Mouse (Mus musculus) cerebellum, postnatal 14 days (tissue): ENCODE measurements at regions not wholly inside any gene's neighbourhood (a gene's known extent, or its start where the extent isn't known, plus 50 kb on each side); places are given as distances from the start of the nearest gene placed in this dataset.
A peak's percentile ranks its signal among the peaks of the same experiment; 100 is the strongest.

ENCODE experiments used
- DNase-seq, 2 experiments: peaks; one replicate each; pipeline ENCODE4 v3.0.0; 2021; ENCODE audit warnings: mixed read lengths in 2 of 2

DNA sequence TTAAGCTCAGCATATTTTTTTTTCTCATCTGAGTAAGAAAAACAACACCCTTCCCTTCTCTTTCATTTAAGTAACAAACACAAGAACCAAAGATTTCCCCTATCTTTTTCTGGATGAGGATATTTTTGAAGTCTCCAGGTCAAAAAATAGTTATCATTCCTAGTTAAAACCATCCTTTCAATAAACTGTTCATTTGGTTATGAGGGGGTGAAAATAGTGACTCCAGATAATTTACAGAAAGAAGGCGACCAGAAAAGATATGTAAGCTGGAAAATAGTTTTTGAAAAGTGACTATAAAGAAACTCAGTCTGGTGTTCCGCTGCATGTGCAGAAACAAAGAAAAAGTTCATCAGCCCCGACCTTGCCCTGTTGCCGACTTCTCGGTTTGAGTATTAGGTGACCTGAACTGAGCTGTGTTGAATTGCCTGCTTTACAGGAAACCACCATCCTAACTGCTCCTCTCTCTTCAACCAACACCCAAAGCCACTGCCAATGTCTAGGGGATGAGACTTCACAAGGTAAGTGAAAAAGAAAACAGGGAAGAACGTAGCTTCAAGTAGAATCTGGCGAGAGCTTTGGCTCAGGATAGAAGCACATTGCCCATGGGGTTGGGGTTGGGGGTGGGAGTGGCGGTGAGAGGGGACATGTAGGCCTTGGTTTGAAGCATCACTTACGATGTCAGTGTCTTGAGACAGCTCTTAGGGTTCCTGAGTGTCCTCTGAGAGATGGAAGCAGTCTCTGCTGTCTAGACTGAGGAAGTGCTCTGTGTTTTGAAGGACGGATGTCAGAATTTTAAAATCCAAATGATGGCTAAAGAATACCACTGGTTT is 104.6 kb downstream of the Ube2e3 start:
- no peak for DNase-seq

DNA sequence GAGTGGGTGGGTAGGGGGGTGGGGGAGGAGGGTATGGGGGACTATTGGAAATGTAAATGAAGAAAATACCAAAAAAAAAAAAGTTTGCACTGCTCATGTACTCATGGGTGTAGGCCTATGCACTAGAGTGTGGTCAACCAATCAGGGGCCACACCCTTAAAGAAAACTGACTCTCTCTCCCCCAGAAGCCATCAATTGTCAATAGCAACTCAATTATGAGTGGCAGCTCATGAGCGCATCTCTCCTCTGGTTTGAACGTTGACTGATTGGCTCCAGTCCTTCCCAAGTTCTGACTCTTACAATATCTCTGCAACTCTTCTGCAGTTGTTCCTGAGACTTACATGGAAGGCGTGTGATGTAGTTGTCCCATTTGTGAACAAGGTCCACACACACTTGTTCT is 105.9 kb downstream of the Ube2e3 start:
- DNase-seq: no peak

DNA sequence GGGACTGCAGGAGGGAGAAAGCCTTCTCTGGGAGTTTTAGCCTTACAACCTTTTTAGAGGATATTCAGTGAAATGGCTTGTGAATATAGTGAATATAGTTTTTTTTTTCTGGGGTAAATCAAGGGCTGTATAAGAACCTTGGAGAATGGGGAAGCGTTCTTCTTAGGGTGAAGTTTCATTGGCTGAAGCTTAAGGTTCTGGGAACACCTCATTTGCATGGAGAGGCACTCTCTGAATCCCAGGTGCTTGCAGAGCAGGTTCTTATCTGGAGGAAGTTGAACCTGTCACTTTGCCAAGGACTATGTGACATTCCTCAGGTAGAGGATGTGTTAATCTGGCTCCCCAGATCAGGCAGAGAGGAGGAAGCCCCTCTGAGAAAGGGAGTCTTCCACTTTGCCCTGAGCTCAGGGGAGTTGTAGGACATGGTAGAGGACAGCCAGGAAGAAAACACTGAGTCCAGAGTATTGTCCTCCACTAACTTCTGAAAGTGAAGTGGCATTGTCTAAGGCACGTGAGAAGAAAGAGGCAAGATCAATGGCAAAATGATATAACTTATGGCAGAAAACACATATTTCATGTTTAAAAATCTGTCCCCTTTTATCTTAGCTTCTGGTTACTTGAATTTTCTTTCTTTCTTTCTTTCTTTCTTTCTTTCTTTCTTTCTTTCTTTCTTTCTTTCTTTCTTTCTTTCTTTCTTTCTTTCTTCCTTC is 106.9 kb downstream of the Ube2e3 start:
- DNase-seq: no peak

DNA sequence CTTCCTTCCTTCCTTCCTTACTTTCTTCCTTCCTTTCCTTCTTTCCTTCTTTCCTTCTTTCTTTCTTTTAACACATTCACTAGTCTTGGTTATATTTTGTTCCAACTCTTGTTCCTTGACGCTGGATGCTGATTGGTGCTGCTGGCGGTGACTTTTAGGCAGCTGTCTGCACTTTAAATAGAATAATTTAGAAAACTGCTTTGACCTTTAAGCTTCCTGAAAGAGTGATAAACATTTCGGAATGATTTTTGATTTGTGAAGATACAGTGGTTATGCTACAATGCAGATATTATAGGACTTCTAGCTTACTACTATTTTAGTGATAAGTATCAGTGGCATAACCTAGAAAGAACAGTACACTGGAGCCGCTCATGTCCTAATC is 107.5 kb downstream of the Ube2e3 start:
- no peak for DNase-seq

DNA sequence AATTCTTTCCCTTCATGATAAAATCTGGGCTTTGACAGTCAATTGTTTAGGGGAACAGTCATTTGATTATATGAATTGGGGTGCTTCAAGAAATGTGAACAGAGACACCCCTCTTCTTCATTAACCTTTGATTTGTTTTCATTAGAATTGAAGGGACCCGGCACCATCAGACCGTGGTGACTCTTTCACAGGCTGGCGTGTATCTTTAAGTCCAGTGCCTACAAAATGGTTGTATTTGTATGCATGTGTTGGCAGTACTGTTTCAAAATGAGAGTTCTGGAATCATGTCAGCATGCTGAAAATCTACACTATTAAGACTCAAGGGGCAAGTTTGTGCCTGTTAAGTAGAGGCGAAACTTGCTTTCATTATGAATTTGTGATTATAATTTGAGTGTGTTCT is 108.2 kb downstream of the Ube2e3 start:
- DNase-seq: no peak

DNA sequence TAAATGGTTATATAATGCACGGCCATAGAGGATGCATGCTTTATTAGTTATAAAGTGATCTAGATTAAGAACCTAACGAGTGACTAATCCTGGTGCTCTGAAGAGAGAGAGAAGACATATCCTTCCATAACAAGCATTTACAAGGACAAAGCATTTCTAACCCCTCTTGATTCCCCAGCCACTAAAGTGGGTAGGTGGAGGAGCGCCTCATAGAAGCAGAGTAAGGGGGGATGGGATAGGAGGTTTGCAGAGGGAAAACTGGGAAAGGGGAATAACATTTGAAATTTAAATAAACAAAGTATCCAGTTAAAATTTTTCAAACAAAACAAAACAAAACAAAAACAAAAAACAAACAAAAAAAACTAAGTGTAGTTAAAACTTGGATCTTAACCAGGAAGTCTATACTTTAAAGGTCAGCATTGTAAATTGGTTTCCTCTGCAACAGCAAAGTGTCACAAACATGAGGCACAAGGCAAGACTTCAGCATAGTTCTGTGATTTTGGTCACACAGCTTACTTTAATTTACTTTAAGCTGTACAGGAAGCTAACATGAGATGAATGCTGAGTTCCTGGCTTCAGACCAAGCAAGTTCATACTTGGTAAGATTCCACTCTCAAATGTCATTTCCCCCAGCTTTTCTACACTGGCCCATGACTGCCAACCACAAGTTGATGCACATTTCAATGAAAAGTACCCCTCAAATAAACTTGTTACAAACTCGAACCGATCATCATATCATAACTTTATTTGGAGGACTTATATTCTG is 109.9 kb downstream of the Ube2e3 start:
- DNase-seq: no peak

DNA sequence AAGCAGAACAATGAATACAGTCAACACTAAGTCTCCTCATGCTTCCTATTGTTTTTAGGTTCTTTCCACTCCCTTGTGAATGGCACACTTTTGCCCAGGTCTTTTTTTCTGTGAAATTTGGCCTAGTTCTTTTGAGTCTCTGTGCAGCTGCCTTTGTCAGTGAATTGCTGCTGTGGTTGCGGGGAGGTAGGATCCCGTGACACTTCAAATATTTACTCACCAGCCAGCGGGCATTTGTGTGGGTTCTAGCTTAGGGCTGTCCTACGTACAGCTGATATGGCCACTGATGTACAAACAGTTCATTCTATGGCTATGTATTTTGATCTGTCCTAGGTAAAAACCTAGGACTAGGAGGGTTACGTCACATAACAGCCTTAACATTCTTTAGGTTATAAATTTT is 112.1 kb downstream of the Ube2e3 start:
- no peak for DNase-seq

DNA sequence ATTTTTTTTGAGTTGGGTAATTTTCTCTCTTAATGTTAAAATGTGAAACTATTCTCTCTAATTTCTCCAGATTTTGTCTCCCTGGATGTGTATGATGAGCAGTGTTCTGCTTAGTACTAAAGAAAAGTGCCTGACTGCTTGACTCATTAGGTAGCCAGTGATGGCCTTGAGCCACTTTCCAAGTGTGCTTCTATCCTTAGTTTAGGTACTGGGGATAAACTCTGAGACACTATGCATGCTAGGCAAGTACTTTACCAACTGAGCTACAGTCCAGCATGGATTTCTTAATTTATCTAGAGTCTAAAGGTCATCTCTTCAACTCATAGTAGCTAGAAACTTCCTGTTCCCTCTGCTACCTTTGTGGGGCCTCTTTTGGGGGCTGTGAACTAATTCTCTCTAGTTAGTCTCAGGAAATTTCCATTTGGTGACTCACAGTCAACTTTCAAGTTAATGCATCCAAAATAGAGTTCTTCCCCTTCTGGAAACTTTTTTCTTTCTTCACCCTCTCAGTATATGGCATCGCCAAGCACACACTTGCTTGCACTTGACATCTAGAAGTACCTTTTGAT is 112.8 kb downstream of the Ube2e3 start:
- no peak for DNase-seq

DNA sequence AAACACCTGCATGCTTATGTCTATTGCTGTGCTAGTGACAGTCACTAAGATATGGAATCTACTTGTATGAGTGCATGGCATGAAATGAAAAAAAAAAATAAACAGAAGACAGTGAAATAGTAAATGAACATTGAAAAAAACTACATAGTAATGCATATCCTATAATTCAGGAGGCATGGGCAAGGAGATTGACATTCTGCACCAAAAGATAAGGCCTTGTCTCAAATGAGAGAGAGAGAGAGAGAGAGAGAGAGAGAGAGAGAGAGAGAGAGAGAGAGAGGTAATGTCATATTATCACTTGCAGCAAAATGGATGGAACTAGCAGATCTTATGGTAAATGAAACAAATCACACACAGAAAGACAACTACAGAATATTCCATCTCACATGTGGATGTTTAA is 115.4 kb downstream of the Ube2e3 start:
- DNase-seq: no peak

DNA sequence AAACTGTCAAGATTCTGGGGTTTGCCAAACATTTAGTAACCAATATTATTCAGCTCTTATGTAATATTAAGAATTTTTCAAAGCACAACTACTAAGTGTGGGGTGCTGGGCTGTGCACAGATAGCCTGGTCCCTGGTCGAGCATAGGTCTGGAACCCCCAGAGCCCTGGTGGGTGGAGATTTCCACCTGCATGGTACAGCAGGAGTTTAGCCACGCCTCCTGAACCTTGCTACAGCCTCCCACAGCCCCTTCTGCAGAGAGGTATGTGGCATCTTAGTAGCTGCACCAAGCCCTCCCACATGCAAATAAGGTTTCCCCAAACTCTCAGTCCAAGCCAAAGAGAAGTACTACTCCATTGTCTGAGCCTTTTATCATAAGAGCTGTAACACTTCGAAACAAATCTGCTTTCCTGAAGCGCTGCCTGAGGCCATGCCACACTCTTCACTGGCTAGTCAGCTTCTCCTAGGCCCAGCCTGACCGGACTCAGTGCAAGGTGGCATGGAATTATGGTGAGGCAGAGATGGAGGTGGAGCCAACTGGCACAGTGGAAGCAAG is 116.1 kb downstream of the Ube2e3 start:
- no peak for DNase-seq

DNA sequence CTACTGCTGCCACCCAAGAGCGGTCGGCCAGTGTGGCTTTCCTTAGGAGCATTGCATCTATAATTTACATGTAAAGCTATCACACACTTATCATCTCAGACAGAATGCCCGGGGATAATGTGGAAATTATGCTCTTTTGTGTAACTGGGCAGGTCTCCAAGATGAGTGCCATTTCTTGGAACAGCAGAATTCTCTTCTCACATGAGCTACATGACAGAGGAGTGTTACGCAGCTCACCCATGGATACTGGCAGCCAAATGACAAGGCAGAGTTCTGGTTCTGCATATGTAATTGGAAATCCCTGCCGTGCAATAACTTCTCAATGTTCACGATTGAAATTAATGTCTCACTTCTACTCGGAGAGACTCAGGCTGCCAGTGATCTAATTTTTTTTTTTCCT is 119.1 kb downstream of the Ube2e3 start:
- peak; percentile 37 to 44 for DNase-seq

DNA sequence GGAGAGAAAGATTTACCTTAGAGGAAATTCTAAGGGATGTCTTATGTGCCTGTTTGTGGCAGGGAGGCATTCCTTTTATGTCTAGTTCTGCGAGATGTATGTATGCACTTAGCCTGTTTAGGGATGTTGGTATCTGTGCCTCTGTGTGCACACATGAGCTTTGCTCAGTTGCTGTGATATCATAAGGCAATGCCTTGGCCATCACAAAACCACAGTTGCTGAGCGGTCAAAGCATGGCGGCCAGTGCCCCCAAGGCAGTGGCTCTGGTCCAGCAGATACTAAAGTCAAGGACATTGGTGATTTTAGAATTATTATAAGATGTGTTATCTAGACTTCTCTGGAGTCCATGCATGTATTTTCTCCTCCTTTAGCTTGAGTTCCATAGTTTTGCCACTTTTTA is 119.5 kb downstream of the Ube2e3 start:
- DNase-seq: peak; percentile 11 to 16

DNA sequence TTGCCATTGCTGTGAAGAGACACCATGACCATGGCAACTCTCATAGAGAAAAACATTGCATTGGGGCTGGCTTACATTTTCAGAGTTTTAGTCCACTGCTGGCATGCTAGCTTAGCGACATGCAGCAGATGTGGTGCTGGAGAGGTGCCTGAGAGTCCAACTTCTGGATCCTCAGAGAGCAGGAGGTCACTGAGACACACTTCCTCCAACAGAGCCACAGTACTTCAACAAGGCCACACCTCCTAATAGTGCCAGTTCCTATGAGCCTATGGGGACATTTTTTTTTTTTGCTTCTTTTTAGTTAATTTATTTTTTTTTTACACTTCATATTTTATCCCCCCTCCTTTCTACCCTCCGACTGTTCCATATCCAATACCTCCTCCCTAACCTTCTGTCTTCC is 120.3 kb downstream of the Ube2e3 start:
- no peak for DNase-seq

DNA sequence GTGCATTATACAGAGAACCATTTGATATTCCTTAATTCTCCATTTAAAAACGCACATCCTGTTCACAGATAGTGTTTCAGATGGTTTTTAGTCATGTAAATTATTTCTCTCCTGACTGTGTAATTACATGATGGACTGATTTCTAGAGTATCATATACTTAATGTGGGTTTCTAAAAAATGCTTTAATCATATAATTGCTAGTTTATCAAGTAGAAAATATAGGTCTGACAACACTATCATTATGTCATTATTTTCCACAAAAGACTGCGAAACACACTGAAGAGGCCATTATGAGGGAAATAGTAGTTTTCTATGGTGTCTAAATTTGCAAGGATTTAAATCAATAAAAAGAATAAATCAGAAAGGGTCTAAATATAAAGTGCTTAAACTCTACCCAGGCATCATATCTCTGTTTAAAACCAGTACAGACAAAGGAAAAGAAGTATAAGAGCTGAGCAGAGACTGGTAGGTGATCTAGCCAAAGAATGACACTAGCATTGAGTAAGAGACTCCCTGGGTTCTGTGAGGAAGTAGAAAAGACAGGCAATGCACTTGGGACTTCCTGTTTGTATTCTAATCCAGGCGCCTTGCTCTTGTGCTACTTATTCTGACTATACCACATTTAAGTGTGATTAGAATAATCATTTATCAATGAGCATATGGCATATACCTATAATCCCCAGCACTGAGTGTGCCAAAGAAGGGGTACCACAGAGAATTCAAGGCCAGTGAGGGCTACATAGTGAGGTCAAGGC is 127.1 kb downstream of the Ube2e3 start:
- DNase-seq: no peak

DNA sequence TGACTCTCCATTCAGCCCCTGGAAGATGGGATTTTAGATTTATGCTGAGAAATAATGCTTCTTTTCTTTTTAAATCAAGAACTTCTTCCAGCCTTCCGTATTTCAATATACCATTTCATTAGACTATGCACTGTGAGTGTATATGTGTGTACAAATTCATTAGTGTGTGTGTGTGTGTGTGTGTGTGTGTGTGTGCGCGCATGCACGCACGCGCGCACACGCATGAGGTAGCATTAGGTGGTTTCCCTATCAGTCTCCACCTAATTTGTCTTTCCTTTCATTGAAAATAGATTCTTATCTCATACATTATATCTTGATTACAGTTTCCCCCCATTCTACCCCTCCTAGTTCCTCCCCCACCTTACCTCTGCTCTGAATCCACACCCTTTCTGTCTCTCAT is 130.7 kb downstream of the Ube2e3 start:
- DNase-seq: no peak

DNA sequence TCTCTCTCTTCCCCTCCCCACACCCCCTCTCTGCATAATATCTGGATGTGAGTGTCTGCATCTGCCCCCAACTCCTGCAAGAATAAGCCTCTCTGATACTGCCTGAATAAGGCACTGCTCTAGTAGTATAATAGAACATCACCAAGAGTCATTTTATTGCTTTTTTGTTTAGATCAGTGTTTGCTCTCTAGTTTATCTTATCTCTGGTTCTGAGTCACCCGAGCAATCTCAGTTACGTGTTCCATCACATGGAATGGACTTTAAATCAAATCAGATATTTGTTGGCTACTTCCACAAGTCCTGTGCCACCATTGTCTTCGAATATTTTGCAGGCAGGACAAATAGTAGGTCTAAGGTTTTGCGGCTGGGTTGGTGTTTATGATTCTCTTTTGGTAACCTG is 131.5 kb downstream of the Ube2e3 start:
- no peak for DNase-seq

DNA sequence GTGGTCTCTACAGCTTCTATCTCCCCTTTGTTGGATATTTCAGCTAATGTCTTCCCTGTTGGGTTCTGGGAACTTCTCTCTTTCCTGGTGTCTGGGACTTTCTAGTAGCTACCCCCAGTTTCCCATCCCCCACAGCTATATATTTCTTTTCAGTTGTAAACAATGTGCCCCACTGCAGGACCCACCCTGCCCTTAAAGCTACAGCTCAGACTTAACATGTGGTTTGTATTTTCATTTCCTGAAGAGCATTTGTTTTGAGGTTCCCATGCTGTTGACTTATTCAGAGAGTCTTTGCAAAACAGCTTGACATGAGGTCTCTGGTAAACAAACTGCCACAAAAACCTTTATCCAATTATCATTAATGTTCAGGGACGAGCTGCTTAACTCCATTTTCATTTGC is 136.9 kb downstream of the Ube2e3 start:
- DNase-seq: no peak

DNA sequence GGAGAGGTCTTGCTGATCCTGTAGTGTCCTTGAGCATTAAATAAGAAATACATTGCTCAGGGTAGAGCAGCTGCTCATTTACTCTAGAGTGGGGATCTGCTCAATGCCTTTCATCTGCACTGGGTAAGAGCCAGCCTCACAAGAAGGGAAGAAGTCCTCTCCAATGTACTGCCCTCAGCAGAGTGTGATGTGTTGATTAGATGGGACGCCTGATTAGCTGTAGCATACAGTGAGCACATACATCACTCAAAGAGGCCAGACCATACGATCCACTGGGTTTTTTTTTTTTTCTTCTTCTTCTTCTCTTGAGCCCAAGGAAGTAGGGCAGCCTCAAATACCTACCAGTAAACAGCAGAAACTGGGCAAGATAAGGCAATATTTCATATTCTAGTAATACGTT is 140.7 kb downstream of the Ube2e3 start:
- DNase-seq: no peak

DNA sequence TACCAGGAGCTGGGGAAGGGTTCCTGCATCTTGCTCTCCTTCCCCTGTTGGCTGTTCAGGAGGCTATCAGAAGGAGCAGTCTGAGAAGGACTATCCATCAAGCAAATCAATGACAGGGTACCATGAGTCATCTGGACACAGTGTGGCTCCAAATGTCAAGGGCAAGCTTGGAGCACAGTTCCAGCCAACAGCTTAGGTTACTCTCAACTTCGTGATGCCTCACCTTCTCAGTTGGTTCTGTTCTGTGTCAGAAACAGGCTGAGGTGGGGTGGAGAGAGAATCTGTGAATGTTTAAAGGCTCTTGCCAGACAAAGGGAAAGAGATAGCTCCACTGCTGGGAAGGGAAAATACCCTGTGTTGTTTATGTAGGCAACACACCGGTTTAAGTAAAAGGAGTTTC is 141.9 kb downstream of the Ube2e3 start:
- no peak for DNase-seq

DNA sequence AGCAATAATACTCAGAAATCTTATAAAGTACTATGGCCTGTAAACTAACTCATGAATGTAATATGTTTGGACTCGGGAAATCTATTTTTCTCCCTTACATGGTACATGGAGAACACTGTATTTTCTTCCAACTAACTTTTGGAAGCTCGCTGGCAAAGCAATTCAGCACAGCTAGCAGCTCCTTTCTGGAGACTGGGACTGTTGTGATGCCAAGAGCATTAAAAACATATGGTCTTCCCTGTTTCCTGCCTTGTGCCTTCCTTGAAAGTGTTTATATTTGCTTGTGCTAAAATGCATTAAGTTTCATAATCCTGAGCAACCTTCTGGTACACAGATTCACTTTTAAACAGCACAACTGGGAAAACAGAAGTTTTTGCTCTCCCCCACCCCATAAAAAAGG is 142.3 kb downstream of the Ube2e3 start:
- DNase-seq: no peak

DNA sequence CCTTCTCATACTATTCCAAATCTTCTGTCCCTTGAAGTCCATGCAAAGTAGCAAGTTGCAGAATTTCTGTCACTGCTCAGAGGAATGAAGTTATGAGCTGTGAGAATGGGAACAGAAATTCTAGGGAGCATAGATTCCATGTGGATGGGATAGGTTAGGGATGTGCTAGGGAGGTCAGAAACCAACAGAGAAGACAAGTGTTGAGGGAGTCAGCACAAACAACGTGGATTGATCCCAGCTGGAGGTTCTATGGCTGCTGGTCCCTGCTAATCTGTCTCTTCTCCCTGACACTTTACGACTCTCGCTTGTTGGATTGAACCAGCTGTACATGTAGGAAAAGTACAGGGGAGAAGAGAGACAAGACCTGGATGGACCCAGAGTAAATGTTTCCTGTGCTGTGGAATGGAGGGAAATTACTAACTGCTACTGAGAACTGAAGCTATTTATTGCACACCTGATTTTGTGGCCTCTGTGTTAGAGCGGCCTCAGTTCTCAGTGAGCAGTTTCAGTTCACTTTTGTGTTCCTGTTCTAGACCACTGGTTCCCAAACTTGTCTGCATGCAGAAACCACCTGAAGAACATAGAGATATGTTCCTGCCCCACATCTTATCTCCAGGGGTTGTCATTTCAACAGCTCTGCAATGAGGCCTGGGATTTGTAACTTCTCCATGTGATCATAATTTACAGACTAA is 151.0 kb downstream of the Ube2e3 start:
- no peak for DNase-seq

DNA sequence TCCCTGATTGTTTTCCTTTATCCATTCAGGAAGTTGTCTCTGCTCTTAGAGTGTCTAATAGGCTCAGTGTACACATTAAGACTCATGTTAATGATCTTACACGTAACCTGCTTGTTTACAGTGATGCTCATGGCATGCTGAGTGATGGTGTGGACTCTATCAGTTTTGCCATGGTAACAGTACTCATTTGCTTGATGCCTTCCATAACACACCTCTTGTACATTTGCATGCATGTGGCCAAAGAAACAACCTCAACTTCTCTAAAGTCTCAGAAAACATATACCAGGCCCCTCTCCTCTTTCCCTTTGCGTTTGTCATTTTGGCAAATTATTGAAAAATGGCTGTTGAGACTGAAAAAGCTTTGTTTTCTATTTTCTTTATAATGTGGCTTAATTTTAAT is 155.0 kb downstream of the Ube2e3 start:
- DNase-seq: no peak
